Mouse (Mus musculus): Measurements from ENCODE around the gene Baiap2l2.

DNA sequence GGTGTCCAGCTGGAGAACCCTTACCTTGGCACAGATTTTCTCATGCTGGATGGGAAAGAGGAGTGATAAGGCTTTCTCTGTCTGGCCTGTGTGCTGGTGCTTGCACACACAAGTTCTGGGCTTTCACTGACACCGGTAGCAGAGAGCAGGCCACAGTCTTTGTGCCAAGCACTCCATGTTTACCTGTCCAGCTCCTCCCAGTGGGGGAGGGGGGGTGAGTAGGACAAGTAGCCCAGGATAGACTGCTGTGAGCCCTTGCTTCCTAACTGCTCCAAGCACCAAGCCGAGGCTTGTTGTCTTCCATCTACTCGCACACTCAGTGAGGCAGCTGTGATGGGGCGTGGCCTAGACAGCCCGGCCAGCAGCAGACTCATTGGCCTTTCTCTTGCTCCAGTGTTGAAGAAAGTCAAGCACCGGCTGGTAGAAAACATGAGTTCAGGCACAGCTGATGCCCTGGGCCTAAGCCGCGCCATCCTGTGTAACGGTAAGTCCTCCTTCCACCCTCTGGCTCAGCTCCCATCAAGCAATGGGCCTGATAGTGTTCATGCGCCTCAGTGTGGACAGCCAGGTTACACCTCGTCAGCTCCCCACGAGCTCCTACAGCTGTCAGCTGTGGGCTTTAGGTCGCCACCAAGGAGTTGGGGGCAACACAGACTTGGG lies 42.6 kb downstream of the Baiap2l2 start:
- no peak for TF ChIP-seq GATA1 (IDR thresholded peaks at IDR 0.05; ENCODE audit: borderline replicate concordance, low read length)
- no peak for TF ChIP-seq FLI1 (IDR thresholded peaks at IDR 0.05; ENCODE audit: low read length)

Data from megakaryocyte, embryonic 14.5 days (primary cell).